Mouse (Mus musculus): ENCODE results near the gene Mapkap1. TPM values are rescaled to one million over a fixed set of nuclear protein-coding genes. Genes with fewer than 3 reads are reported as not detected.

Gene Mapkap1
- 10 to 100 TPM; 24.0 to 26.0 TPM for polyA plus RNA-seq (2017; shearing (Covaris generic))

DNA sequence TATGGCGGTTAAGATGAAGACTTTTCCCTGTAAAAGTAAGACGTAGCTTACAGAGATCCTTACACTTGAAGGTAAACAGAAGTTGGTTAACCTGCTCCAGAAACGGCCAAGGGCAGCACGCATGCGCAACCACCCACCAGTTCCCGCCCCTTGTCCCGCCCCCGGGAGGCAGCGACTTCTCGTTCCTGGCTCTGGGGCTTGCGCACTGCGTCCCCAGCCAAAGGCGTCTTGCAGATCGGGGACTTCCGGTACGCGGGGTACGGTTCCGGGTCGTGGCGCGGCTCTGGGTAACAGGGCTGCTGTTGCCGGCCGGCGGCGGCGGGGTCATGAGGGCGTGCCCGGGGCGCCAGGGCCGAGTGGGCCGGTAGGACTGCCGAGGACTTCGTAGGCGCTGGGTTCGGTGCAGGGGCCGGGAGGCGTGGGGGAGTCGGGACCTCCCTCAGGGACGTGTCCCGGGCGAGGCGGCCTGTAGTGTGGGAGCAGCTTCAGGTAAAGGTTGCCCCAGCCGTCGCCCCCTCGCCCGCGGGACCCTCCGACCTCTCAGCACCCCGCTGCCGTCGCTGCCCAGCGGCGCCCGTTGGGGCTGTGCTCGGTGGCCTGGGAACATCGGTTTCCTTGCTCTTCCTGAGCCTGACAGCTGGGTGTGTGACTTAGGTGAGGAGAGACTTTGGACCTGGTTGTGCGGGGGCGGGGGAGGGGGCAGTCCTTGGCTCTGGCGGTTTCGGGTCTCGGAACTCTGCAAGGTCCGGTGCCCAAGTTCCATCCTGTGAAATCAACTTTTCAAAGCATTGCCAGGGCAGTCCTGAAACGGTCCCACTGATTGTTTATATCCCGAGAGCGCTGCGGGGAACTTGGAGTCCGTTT, at the start of gene Mapkap1:
Mapkap1 (plus strand) TSS at position 171 of the 864 bp plus-strand sequence.
- peak; percentile 100 for ATAC-seq

DNA sequence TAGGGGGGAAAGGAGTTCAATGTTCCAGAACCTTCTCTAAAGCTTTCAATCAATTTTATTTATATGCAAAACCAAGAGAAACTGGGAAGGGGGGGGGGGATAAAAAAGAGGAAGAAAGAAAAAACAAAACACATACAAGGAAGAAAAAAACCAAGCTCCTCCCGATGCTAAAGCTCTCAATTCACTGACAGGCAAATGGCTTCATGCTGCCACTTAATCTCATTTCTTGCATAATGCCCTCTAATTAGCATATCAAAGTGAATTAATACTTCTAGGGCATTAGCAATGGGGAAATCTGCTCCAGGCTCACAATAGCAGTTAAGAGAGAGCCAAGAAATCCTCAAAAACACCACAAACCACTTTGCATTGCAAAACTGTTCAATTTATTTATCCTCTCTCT, 42.9 kb upstream of the Mapkap1 start:
- no peak for ATAC-seq

DNA sequence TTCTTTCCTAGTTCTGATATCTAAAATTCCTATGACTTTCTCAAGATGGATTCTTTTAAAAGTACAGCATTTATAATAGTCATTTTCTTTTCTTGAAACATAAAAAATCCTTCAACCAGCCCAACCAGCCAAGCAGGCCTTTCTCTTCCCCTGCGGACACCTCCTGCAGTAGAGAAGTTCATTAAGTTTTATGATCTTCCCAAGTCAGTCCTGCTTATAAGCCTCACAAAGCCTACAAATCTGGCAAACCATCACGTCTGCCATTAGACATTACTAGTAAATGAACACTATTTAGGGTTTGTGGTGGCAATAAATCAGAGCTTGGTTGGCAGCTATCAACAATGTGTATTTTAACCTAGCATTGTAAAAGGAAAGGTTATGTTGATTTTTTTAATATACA, 39.5 kb upstream of the Mapkap1 start:
- no peak for ATAC-seq

DNA sequence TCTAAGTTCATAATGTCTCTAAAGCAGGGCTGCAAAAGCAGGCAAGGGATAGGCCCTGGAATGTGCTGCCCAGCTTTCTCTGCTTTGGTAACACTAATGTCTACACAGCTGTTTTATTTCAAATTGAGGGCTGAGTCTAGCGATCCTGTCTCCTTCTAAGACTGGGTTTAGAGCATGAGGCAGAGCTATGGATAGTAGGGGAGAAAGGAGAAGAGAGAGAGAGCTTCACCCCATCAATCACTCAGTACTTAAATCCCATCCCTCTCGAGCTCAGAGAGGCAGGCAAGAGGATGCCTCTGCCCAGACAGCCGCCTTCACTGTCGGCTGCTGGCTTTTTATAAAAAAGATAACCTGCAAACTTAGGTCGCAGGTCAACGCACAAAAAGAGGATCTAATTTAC, 38.2 kb upstream of the Mapkap1 start:
- no peak for ATAC-seq

DNA sequence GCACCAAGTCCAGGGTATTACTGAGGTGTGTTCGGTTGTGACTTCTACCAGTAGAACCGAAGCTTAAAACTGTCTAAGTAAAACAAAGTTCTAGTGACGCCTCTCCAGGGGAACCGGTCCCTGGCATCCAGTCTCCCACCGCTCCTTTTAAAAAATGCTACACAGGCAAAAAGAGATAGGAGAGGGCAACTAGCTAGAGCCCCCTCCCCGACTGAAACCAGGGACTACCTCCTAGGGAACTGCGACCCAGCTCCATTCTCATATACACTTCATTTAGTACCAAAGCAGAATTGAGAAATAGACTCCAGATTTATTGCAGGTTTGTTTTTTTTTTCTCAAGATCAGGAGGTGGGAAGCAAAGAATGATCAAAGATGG, 36.2 kb upstream of the Mapkap1 start:
- ATAC-seq: no peak

DNA sequence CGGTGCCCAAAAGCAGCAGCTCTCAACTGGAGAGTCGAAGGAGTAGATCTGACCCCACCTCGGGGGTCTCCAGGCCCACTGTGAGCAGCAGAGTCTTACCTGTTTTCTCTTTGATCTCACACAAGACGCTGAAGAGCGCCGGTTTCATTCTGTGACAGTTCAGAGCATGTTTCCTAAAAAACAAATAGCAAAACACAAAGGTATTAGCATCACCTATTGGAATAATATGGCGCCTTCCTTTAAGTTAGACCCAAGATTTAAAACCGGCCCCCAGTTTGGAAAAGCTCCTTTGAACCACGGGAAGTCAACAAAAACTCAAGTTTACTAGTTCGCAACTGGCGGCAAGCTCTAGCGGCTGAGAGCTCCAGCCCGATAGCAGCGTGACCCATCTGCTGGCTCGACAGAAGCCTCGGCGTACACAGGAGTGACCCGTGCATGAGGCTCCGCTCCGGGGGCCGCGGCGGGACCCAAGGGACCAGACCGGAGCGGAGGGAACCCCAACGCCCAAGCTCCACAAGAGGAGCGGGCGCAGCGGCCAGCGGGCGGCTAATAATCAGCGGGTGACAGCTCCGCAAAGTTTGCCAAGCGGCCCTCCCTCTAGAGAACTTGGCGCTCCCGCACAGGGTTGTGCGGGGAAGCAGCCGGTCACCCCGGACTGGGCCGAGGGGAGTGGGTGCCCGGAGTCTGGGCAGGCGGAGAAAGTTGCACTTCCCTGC, 35.7 kb upstream of the Mapkap1 start:
- ATAC-seq: no peak

DNA sequence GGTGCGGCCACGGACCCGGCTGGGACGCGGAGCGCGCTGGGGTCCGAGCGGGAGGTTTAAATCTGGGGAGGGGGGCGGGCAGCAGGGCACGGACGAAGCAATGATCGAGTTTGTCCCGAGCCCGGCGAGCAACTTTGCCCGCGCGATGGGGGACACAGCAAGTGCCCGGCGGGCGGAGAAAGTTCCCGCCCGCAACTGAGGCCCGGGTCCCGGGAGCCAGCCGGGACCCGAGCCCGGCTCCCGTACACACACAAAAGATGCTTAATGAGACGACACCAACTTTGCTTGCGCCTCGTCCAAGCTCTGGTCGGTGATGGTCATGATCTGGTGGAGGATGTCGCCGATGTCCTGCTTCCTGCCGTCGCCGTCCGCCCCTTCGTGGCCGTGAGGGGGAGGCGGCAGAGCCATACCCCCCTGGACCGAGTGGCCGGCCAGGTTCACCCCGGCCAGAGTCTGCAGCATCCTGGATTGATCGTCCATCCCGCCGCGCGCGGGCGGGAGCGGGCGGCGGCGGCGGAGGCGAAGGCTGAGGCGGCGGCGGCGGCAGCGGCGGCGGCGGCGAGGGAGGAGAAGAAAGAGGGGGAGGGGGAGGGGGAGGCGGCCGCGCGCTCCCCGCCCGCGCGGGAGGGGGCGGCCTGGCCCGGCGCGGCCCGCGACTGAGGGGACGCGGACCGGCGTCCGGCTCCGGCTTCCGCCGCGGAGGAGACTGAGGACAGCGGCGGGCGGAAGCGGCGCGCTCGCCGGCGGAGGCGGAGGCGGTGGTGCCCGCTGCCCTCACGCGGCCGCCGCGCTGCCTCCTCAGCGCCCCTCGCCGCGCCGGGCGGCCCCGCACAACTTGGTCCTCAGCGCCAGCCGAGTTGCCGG, 34.9 kb upstream of the Mapkap1 start:
- peak; percentile 24 for ATAC-seq

DNA sequence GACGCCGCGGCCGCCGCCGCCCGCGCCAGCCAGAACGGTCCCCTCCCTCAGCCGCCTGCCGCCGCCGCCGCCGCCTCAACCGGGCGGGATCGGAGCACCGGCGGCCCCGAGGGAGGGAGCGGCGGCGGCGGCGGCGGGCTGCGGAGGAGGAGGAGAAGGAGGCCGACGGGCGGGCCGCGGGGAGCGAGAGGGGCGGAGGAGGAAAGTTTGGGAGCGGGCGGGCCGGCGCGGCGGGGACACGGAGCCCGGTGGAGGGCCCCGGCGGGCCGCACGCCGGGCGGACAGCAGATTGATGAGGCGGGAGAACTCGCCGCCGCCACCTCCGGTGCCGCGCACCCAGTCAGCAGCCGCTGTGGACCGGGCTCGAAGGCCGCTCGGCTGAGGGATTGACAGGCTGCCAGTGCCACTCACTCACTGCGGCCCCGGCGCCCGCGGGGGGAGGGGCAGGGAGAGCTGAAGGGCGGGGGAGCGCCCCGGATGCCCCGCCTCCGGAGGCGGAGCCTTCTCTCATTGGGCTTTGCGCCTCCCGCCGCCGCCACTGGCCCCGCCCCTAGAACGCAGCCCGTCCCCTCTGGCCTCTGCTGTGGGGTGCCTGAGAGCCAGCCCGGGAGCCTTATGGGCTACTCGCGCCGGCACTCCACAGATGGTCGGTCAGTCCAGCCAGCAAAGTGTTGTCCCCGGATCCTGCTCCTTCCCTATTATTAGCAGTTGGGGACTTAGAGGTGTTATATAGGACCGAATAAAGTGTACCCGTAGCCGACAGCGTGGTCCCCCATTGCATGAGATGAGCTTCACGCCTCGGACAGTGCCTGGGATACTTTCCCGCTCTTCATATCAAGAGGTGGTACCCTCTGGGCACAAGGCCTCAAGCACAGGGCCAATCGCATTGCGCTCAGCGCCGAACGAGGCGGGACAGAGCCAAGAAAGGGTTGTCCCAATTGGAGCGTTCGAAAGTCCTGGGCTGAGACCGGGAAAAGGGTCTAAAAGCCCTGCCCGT, 34.0 kb upstream of the Mapkap1 start, which contains the start of gene Pbx3:
Pbx3 (minus strand) TSS at position 838 of the 997 bp plus-strand sequence.
- peak; percentile 87 for ATAC-seq

DNA sequence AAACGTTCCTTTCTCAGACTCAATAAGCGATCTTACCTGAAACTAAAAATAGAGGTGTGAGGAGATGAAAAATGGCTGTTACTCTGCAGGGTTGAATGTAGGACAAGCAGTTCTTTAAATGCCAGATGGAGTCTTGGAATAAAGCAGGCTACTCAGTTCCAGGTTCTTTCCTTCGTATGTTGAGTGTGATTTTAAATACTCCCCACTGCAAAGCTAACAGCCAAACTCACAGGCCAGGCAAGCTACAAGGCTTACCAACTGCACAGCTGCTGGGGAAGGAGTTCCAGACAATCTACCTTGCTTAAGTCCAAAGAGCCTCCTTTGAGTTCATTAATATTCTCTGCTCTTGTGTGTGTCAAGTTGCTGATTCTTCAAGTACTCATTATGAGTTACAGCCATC, 32.7 kb upstream of the Mapkap1 start:
- ATAC-seq: no peak

DNA sequence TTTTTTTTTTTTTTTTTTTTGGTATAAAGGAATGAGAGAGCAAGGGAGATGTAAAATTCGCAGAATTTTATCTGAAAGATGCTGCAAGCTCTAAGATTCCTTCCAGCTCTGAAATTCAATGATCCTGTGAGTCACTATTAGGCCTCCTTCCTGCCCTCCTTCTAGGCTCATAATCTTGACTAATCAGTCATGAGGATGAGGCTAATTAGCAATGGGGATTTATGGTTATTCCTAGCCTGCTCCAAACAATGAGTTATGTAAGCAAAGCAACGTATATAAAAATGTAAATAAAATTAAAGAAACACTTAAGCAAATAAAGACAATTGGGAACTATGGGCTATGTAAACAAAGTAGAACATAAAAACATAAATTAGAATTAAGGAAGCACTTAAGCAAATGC, 32.2 kb upstream of the Mapkap1 start:
- ATAC-seq: no peak

DNA sequence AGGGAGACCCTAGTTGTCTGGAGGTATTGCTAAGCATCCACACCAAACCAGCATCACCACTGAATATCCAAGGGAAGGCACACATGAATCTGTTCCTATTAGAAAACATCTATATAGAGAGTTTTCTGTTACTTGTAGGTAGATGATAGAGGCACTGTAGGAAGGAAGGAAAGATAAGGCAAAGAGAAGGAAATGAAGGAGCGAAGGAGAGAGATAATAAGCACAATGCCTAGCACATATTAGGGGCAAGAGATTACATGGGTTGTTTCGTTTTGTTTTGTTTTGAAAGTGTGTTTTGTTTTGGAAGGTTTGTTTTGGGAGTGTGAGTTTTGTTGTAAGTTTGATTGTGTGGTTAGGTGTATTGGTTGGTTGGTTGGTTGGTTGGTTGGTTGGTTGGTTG, 27.6 kb upstream of the Mapkap1 start:
- no peak for ATAC-seq

DNA sequence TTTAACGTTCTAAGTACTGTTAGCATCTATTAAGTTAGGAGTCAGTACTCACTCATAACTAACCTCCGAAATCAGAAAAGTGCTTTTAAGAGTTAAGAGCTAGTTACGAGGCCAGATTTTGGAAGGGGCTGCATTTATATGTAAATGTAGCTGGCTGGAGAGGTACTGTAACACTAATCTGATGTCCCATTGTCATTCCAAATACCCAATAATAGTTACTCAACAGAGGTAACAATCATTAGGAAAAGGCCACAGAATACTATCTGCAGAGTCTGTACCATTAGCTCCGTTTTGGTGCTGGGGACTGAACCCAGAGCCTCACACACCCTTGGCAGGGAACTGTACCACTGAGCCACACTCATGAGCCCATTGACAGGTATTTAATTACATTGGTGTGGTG, 7.0 kb upstream of the Mapkap1 start:
- ATAC-seq: no peak

DNA sequence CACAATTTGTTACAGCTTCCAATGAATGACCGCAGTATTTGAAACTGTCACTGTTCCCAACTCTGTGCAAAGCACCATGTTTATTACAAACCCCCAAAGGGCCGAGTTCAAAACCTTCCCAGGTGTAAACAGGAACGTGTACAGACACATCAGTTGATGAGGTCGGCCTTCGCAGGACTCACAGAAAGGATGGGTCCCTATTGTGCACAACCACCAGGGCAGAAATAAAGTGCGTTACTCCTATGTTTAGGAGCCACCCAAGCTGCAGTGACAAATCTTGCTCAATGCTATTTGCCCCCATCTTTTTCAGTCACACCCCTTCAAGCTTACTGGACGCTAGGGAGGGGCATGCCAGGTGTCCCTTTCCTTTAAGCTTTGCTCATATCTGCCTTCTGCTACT, 1.0 kb downstream of the Mapkap1 start:
- no peak for ATAC-seq

DNA sequence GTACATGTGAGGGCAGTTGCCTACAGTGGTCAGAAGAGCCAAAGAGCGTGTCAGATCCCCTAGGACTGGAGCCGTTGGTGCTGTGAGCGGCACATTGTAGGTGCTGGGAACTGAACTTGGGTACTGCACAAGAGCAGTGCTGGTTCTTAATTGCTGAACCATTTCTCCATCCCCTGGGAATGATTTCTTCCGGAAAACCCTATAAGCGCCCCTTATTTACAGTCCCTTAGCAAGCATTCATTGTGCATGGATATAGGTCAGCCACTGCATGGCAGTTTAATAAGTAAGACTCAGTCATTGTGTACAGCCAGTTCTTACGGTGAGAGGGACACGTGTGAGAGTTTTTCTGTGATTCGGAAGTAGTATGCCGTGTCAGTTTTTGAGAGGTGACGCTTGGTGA, 1.8 kb downstream of the Mapkap1 start:
- no peak for ATAC-seq

DNA sequence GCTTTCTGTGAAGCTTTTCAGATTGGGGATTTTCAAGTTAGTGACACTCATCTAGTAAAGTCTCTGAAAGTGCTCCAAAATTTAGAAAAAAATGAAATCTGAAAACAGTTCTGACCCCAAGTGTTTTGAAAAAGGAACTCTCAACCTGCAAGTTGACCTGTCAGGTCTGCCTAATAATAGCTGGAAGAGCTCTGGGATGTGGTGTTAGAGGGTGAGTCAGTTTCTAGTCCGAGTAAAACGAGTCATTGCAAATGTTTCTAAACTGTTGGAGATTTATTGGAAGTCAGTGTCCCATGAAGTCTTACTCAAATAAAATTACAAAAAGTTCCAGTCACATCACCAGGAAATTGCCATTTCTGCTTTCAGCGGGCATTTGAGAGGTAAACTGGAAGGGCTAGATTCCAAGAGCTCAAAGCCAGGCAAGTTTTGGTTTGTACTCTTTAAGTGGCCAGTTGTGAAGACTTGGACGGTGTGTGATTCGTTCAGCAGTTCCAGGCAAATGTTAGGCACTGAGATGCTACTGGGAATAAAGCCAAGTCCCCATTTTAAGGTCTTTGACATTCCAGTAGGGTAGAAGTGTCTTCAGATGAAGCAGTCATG, 3.3 kb downstream of the Mapkap1 start:
- no peak for ATAC-seq

DNA sequence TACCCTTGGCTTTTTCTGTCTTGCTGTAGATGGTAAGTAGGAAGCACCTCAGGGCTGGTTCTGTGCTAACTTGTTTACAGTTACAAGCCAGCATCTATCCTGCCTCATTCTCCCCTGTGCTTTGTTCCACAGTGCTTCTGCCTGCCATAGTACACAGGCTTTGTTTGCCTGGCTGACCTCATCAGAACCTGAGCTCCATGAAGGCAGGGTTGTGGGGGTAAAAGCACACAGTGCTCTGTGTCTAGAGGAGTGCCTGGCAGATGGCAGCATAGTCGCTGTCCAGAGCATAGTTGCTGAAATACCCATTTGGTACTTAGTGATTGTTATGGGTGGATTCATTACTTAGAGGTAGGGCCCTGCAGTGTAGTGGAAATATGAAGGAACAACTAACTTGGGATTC, 13.7 kb downstream of the Mapkap1 start:
- ATAC-seq: no peak

DNA sequence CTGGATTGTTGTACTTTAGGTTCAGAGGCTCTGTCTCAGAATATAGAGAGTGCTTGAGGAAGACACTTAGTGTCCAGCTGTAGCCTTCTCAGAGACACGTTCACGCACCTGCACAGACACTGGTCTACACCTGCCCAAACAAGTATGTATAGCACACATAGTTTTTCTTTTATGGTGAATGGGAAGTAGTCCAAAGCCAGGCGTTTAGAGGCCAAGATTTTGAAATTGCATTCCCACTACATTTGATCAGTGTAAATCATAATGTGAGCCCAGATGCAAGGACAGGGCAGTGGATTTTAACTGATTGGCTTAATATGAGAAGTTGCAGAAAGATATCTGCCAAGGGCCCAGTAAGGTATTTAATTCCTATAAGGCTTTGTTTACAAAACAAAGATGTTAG, 17.6 kb downstream of the Mapkap1 start:
- ATAC-seq: no peak

DNA sequence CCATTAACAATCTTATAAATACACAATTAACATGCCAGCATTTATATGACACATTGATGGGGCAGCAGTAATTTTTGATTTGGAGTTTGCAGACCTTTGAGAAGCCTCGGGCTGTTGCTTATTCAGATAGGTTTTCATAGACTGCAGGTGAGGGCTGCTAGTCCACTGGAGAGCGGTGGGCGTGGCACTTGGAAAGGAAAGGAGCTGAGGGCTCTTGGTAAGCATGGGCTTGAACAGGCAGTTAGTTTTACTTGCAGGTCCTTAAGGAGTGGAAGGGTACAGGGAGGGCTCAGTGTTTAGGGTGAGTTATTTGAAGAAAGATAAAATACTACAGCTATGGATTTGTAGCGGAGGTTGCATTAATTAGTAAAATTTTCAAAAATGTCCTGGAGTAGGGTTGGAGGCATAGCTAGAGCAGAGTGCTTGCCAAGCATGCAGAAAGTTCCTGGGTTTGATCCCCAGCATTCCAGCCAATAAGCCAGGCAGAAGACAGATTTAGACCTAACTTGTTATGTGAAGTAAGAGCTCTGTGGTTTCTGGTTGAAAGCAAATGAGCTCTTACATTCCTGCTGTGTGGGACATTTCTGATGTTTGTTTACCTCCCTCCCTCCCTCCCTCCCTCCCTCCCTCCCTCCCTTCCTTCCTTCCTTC, 19.1 kb downstream of the Mapkap1 start:
- no peak for ATAC-seq

DNA sequence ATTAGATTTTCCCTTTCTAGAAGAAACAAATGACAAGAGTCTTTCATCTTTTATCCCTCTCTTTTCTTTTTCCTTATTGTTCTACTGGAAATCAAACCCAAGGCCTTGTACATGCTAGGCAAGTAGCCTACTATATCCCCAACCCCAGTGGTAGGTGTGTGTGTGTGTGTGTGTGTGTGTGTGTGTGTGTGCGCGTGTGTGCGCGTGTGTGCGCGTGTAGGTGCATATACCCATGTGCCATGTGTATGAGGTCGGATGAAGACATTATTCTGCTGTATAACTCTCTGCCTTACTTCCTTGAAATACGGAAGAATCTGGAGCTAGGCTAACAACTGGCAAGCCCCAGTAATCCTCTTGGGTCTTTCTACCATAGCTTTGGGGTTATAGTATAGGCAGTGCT, 24.1 kb downstream of the Mapkap1 start:
- ATAC-seq: no peak

DNA sequence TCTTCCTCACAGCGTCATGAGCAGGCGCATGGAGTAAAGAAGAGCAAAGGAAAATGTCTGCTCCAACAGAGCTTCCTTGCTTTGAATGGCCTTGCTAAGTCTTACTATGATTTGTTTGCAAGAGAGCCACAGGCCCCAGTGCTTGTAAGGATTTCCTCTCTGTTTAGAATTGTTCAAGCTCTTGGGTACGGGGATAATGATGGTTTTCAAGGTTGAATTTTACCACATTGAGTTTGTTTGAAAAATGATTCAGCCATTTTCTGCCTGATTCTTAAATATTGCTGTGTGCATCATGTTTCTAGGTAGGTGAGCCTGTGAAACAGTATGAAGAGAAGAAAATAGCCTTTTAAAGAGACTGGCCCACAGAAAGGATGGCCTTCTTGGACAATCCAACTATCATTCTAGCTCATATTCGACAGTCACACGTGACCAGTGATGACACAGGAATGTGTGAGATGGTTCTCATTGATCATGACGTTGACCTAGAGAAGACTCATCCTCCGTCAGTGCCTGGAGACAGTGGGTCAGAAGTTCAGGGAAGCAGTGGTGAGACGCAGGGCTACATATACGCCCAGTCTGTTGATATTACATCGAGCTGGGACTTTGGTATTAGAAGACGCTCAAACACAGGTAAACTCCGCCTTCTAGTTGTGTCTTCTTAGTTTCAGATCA, 25.3 kb downstream of the Mapkap1 start:
- no peak for ATAC-seq

Measured in CD4-positive, CD25-positive, alpha-beta regulatory T cell, adult 4 months (primary cell).